Mouse (Mus musculus) heart, postnatal 0 days (tissue): ENCODE measurements at regions not wholly inside any gene's neighbourhood (a gene's known extent, or its start where the extent isn't known, plus 50 kb on each side); places are given as distances from the start of the nearest gene placed in this dataset.

Experiments used
- CTCF ChIP-seq: IDR thresholded peaks from 2 replicates; pipeline ENCODE4 v1.5.1; 2016; ENCODE audit warnings: antibody characterized with exemption, control low read depth, low read depth
- EP300 ChIP-seq: IDR thresholded peaks from 2 replicates; pipeline ENCODE4 v1.6.1; 2016; ENCODE audit warnings: antibody characterized with exemption, low read depth

GRCm38 (mm10) chr10:118976447-118976846 lies 106.4 kb upstream of the Dyrk2 start:
- TF ChIP-seq CTCF = no peak
- TF ChIP-seq EP300 = no peak
